Mouse (Mus musculus) cerebellum, postnatal 36 days (tissue): ENCODE results near the gene Arhgef12.

ENCODE experiments used
- DNase-seq, 2 experiments: peaks; one replicate each; pipeline ENCODE4 v3.0.0; 2021 to 2022; ENCODE audit warnings: mixed read lengths in 2 of 2

Gene Arhgef12

GRCm38 (mm10) chr9:43108081-43108480 lies 1.0 kb upstream of the Arhgef12 start:
- DNase-seq: no peak

GRCm38 (mm10) chr9:43107555-43107954 lies 516 bp upstream of the Arhgef12 start:
- no peak for DNase-seq

- peak; percentile 65 for DNase-seq
Observed at GRCm38 (mm10) chr9:43106426-43107186, 433 bp downstream of the Arhgef12 start.

- peak; percentile 90 to 95 for DNase-seq
Observed at GRCm38 (mm10) chr9:43105664-43106361, 1.2 kb downstream of the Arhgef12 start.

- peak; percentile 55 to 57 for DNase-seq
Observed at GRCm38 (mm10) chr9:43104873-43105663, 2.0 kb downstream of the Arhgef12 start.

GRCm38 (mm10) chr9:43104526-43104872 lies 2.5 kb downstream of the Arhgef12 start:
- DNase-seq: no peak

- DNase-seq: no peak
Observed at GRCm38 (mm10) chr9:43103675-43104299, 3.3 kb downstream of the Arhgef12 start.

- DNase-seq: no peak
Observed at GRCm38 (mm10) chr9:43102931-43103330, 4.1 kb downstream of the Arhgef12 start.

GRCm38 (mm10) chr9:43101936-43102595 lies 5.0 kb downstream of the Arhgef12 start:
- no peak for DNase-seq

GRCm38 (mm10) chr9:43098922-43099321 lies 8.1 kb downstream of the Arhgef12 start:
- DNase-seq: no peak

GRCm38 (mm10) chr9:43097801-43098557 lies 9.1 kb downstream of the Arhgef12 start:
- no peak for DNase-seq

GRCm38 (mm10) chr9:43096337-43096736 lies 10.7 kb downstream of the Arhgef12 start:
- no peak for DNase-seq

GRCm38 (mm10) chr9:43094828-43095227 lies 12.2 kb downstream of the Arhgef12 start:
- no peak for DNase-seq

- DNase-seq: peak in 1 of 2 experiments; percentile 43
Observed at GRCm38 (mm10) chr9:43093803-43094202, 13.2 kb downstream of the Arhgef12 start.

GRCm38 (mm10) chr9:43085686-43086285 lies 21.3 kb downstream of the Arhgef12 start:
- no peak for DNase-seq

GRCm38 (mm10) chr9:43084496-43085362 lies 22.3 kb downstream of the Arhgef12 start:
- no peak for DNase-seq

GRCm38 (mm10) chr9:43083441-43084055 lies 23.5 kb downstream of the Arhgef12 start:
- no peak for DNase-seq

GRCm38 (mm10) chr9:43078711-43079110 lies 28.3 kb downstream of the Arhgef12 start:
- DNase-seq: no peak

- no peak for DNase-seq
Observed at GRCm38 (mm10) chr9:43076163-43076562, 30.9 kb downstream of the Arhgef12 start.

- no peak for DNase-seq
Observed at GRCm38 (mm10) chr9:43074611-43075010, 32.4 kb downstream of the Arhgef12 start.
